In the genomic region with DNA sequence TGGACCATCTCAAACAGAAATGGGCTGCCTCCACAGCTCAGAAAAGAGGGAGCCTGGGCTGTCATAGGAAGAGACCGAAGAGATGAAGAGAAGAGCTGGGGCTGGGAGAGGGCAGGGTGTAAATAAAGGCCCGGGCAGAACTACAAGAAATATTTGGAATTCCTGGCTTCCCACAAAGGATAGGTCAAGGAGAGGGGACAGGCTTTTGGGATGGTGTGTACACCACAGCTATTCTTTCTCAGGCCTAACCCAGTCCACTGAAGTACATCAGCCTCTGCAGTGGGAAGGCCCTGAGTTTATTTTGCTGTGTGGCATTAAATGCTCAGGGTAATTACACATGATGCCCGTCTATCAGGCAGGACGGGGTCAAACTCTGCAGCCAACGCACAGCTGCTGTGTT, we compare ENCODE assay signal across 9 mouse cellular contexts.
DNase-seq lines count a peak whose midpoint lies in the region; ATAC-seq and TF ChIP-seq lines count a peak whose summit lies in the region.
"Had no signal": no experiment of that assay in that cellular context is flagged by ENCODE, and none has a peak within 500 bp of the region (broad histone marks: within the 10 kb centered on the region; RNA-seq: fewer than 3 reads in every experiment).

No protein-coding gene starts in this region.

- peak; percentile 6 for DNase-seq in kidney, adult 11 months
- DNase-seq in kidney, postnatal 25 days: no peak
- DNase-seq in Patski (ENCODE audit: low read depth, low spot score): peak; percentile 35
- DNase-seq in lung, postnatal 10 days: peak; percentile 19
- no peak for DNase-seq in liver, embryonic 11.5 days (ENCODE audit: low spot score)
- no peak for DNase-seq in yolk sac, embryonic 10.5 days (ENCODE audit: low spot score)

- no peak overlapping the region for H3K4me3 ChIP-seq in embryonic facial prominence, embryonic 15.5 days (replicated peaks)
- H3K4me3 ChIP-seq in liver, embryonic 11.5 days (ENCODE audit: low read depth, low read length): no peak overlapping the region
- H3K4me3 ChIP-seq: hindbrain, embryonic 12.5 days; neural tube, embryonic 12.5 days had no signal

- H3K36me3 ChIP-seq in embryonic facial prominence, embryonic 15.5 days: no peaks in the 10 kb centered on the region
- no peaks in the 10 kb centered on the region for H3K36me3 ChIP-seq in liver, embryonic 11.5 days (ENCODE audit: control insufficient read depth, insufficient read depth, low read length)
- H3K36me3 ChIP-seq: hindbrain, embryonic 12.5 days; neural tube, embryonic 12.5 days had no signal

- WGBS in embryonic facial prominence, embryonic 15.5 days: 27% methylated on average over 5 of the region's 5 CpGs
- WGBS in liver, embryonic 11.5 days: 45% methylated on average over 5 of the region's 5 CpGs

- peaks cover 18% of the 10 kb centered on the region; the same call in 1 of the 2 replicates for H3K4me1 ChIP-seq in embryonic facial prominence, embryonic 15.5 days
- H3K4me1 ChIP-seq in liver, embryonic 11.5 days (replicated peaks; ENCODE audit: control insufficient read depth, insufficient read depth, low read length): no peaks in the 10 kb centered on the region
- H3K4me1 ChIP-seq: neural tube, embryonic 12.5 days had no signal

- H3K4me2 ChIP-seq in embryonic facial prominence, embryonic 15.5 days (replicated peaks): no peak overlapping the region
- H3K4me2 ChIP-seq in liver, embryonic 11.5 days: no peak overlapping the region
- H3K4me2 ChIP-seq: hindbrain, embryonic 12.5 days; neural tube, embryonic 12.5 days had no signal

- POLR2A ChIA-PET in Patski (lab: Charles Lee): interaction anchor here (0.6 kb wide), 1 partner anchor 16 kb away, joined by 4 read pairs; no protein-coding TSS in a partner anchor

- H3K9ac ChIP-seq in embryonic facial prominence, embryonic 15.5 days: no peak overlapping the region
- H3K9ac ChIP-seq in liver, embryonic 11.5 days (ENCODE audit: low read depth, low read length): no peak overlapping the region
- H3K9ac ChIP-seq: hindbrain, embryonic 12.5 days; neural tube, embryonic 12.5 days had no signal

- H3K9me3 ChIP-seq in embryonic facial prominence, embryonic 15.5 days (replicated peaks): no peaks in the 10 kb centered on the region
- H3K9me3 ChIP-seq in liver, embryonic 11.5 days (ENCODE audit: control insufficient read depth, low read length): no peaks in the 10 kb centered on the region
- H3K9me3 ChIP-seq: hindbrain, embryonic 12.5 days; neural tube, embryonic 12.5 days had no signal

- H3K27ac ChIP-seq in embryonic facial prominence, embryonic 15.5 days (replicated peaks): peak overlapping the region; percentile 58
- H3K27ac ChIP-seq in liver, embryonic 11.5 days (ENCODE audit: low read depth, low read length): no peak overlapping the region
- H3K27ac ChIP-seq: hindbrain, embryonic 12.5 days; neural tube, embryonic 12.5 days had no signal

- TF ChIP-seq CTCF in Patski (IDR thresholded peaks at IDR 0.05): no peak

- no peaks in the 10 kb centered on the region for H3K27me3 ChIP-seq in Patski
- no peaks in the 10 kb centered on the region for H3K27me3 ChIP-seq in embryonic facial prominence, embryonic 15.5 days
- H3K27me3 ChIP-seq in liver, embryonic 11.5 days (replicated peaks; ENCODE audit: control insufficient read depth, insufficient read depth, low read length): no peaks in the 10 kb centered on the region
- H3K27me3 ChIP-seq: hindbrain, embryonic 12.5 days; neural tube, embryonic 12.5 days had no signal

- peak; percentile 74 for ATAC-seq in Patski
- peak; percentile 77 for ATAC-seq in embryonic facial prominence, embryonic 15.5 days (ENCODE audit: insufficient number of reproducible peaks, low FRiP score, low TSS enrichment, low read depth)
- no peak for ATAC-seq in liver, embryonic 11.5 days (replicated peaks; ENCODE audit: low FRiP score)

- in situ Hi-C loops in Patski (cut with MboI; ENCODE audit: low pct_unique_long_range_greater_than_20kb): no loop called here

- CTCF ChIA-PET in Patski (lab: Charles Lee): no interaction called here

Comparison
In these comparisons a context has a peak if more than half of its experiments do, and no peak if none do; other contexts are left out.
1. DNase-seq: peak in kidney, adult 11 months (single experiment), Patski (single experiment) and lung, postnatal 10 days (single experiment); none in kidney, postnatal 25 days (0 of 2), liver, embryonic 11.5 days (single experiment) and yolk sac, embryonic 10.5 days (single experiment).